Mouse (Mus musculus) heart, embryonic 11.5 days (tissue): ENCODE results near the gene Slc31a1. TPM values are rescaled to one million over a fixed set of nuclear protein-coding genes. Genes with fewer than 3 reads are reported as not detected.

ENCODE experiments used
- ATAC-seq: fragments of 200-750 bp; cut with Nextera tagmentation; replicated peaks from 2 replicates; pipeline ENCODE4 v1.8.0; 2017; ENCODE audit warnings: moderate library complexity; ENCODE audit not compliant: insufficient number of reproducible peaks, low FRiP score, low TSS enrichment
- H3K27ac ChIP-seq: fragments of 300-500 bp; sonication (generic); 2 replicates; pipeline ENCODE4 v1.5.1; 2014; ENCODE audit warnings: mild to moderate bottlenecking, low read depth, low read length
- H3K27me3 ChIP-seq: fragments of 300-500 bp; sonication (generic); 2 replicates; pipeline ENCODE4 v1.6.1; 2014; ENCODE audit warnings: mild to moderate bottlenecking, low read length, mixed read lengths; ENCODE audit not compliant: control insufficient read depth, insufficient read depth
- H3K36me3 ChIP-seq: fragments of 300-500 bp; sonication (generic); 2 replicates; pipeline ENCODE4 v1.6.1; 2014; ENCODE audit warnings: mild to moderate bottlenecking, low read length, moderate library complexity, mixed read lengths; ENCODE audit not compliant: control insufficient read depth, insufficient read depth
- H3K4me1 ChIP-seq: fragments of 300-500 bp; sonication (generic); 2 replicates; pipeline ENCODE4 v1.6.1; 2014; ENCODE audit warnings: low read length; ENCODE audit not compliant: control insufficient read depth, insufficient read depth
- H3K4me2 ChIP-seq: fragments of 300-500 bp; sonication (generic); 2 replicates; pipeline ENCODE4 v1.6.1; 2014; ENCODE audit warnings: mild to moderate bottlenecking, moderate library complexity
- H3K4me3 ChIP-seq: fragments of 300-500 bp; sonication (generic); 2 replicates; pipeline ENCODE4 v1.5.1; 2014; ENCODE audit warnings: low read depth, low read length
- H3K9ac ChIP-seq: fragments of 300-500 bp; sonication (generic); 2 replicates; pipeline ENCODE4 v1.6.1; 2014; ENCODE audit warnings: mild to moderate bottlenecking, low read depth, low read length, moderate library complexity
- H3K9me3 ChIP-seq: fragments of 300-500 bp; sonication (generic); replicated peaks from 2 replicates; pipeline ENCODE4 v1.6.1; 2016; ENCODE audit warnings: low read length; ENCODE audit not compliant: control insufficient read depth
- WGBS: fragments of 180-500 bp; shearing (Covaris S2); extraction: QIAGEN DNeasy Blood & Tissue Kit; methylation state at CpG from one replicate; pipeline ENCODE4 v1.1.7; 2014; ENCODE audit not compliant: insufficient replicate concordance; 5-methylcytosine and 5-hydroxymethylcytosine counted together
- polyA plus RNA-seq: library from polyadenylated mRNA; unstranded; fragments of >200 nt; fragmentation: Nextera tagmentation; extraction: Ambion mirVana; gene quantifications from 2 replicates; pipeline ENCODE4 v1.2.1, GENCODE M21; 2014

Slc31a1 gene
- polyA plus RNA-seq, 1 experiment from 2014 or later: 39.0 TPM

GRCm38 (mm10) chr4:62328941-62329660 is 31.4 kb upstream of the Slc31a1 start:
- H3K27ac ChIP-seq: no peak overlapping the region
- H3K27me3 ChIP-seq: no peaks in the 10 kb centered on the region
- no peak for ATAC-seq
- peaks cover 7% of the 10 kb centered on the region for H3K4me1 ChIP-seq
- H3K9ac ChIP-seq: no peak overlapping the region
- H3K4me3 ChIP-seq: no peak overlapping the region
- H3K36me3 ChIP-seq: peaks cover 10% of the 10 kb centered on the region; the same call in 1 of the 2 replicates
- H3K9me3 ChIP-seq: no peaks in the 10 kb centered on the region
- 67% methylated on average over 6 of the region's 6 CpGs for WGBS
- no peak overlapping the region for H3K4me2 ChIP-seq

GRCm38 (mm10) chr4:62331977-62332376 is 28.6 kb upstream of the Slc31a1 start:
- no peak overlapping the region for H3K4me3 ChIP-seq
- no peak overlapping the region for H3K4me2 ChIP-seq
- no peak overlapping the region for H3K27ac ChIP-seq
- ATAC-seq: no peak
- no peaks in the 10 kb centered on the region for H3K4me1 ChIP-seq
- no peaks in the 10 kb centered on the region for H3K27me3 ChIP-seq
- 81% methylated on average over 5 of the region's 5 CpGs for WGBS
- peaks cover 10% of the 10 kb centered on the region; the same call in 1 of the 2 replicates for H3K36me3 ChIP-seq
- H3K9ac ChIP-seq: no peak overlapping the region
- H3K9me3 ChIP-seq: no peaks in the 10 kb centered on the region

GRCm38 (mm10) chr4:62338536-62338935 is 22.0 kb upstream of the Slc31a1 start:
- WGBS: 87% methylated on average over 5 of the region's 5 CpGs
- Histone ChIP-seq H3K4me2 (no peak overlapping the region), H3K27ac (no peak overlapping the region), H3K27me3 (no peaks in the 10 kb centered on the region), H3K4me1 (no peaks in the 10 kb centered on the region), H3K4me3 (no peak overlapping the region), H3K36me3 (0 out of 2 replicates have a peak, but pooled peaks cover 4% of the 10 kb centered on the region), H3K9ac (no peak overlapping the region), H3K9me3 (no peaks in the 10 kb centered on the region)
- no peak for ATAC-seq

GRCm38 (mm10) chr4:62344000-62344399 is 16.5 kb upstream of the Slc31a1 start:
- Histone ChIP-seq H3K36me3 (peaks cover 13% of the 10 kb centered on the region), H3K9ac (no peak overlapping the region), H3K27ac (no peak overlapping the region), H3K9me3 (no peaks in the 10 kb centered on the region), H3K4me1 (no peaks in the 10 kb centered on the region), H3K4me3 (no peak overlapping the region), H3K27me3 (no peaks in the 10 kb centered on the region), H3K4me2 (no peak overlapping the region)
- ATAC-seq: no peak
- 70% methylated on average over 1 of the region's 1 CpGs for whole genome bisulfite sequencing

- no peak overlapping the region for H3K9ac ChIP-seq
- ATAC-seq: no peak
- 80% methylated on average over 4 of the region's 4 CpGs for WGBS
Observed at GRCm38 (mm10) chr4:62345827-62346226, 14.7 kb upstream of the Slc31a1 start.

GRCm38 (mm10) chr4:62347605-62348328 is 12.8 kb upstream of the Slc31a1 start:
- no peaks in the 10 kb centered on the region for H3K27me3 ChIP-seq
- H3K27ac ChIP-seq: peak overlapping the region; percentile 54
- 50% methylated on average over 9 of the region's 9 CpGs for WGBS
- peak; percentile 65 for ATAC-seq
- H3K4me3 ChIP-seq: no peak overlapping the region
- H3K4me2 ChIP-seq: 0 out of 2 replicates have a peak overlapping the region, but pooled peaks have one; percentile 7
- H3K9ac ChIP-seq: no peak overlapping the region
- peaks cover 14% of the 10 kb centered on the region for H3K36me3 ChIP-seq
- H3K4me1 ChIP-seq: no peaks in the 10 kb centered on the region
- H3K9me3 ChIP-seq: no peaks in the 10 kb centered on the region

More at GRCm38 (mm10) chr4:62345827-62346226, 14.7 kb upstream of the Slc31a1 start:
- H3K36me3 ChIP-seq: peaks cover 10% of the 10 kb centered on the region
- no peak overlapping the region for H3K4me2 ChIP-seq
- H3K27me3 ChIP-seq: no peaks in the 10 kb centered on the region
- no peak overlapping the region for H3K27ac ChIP-seq
- H3K4me3 ChIP-seq: no peak overlapping the region
- no peaks in the 10 kb centered on the region for H3K4me1 ChIP-seq
- H3K9me3 ChIP-seq: no peaks in the 10 kb centered on the region

- Histone ChIP-seq H3K9me3 (no peaks in the 10 kb centered on the region), H3K4me3 (no peak overlapping the region), H3K4me2 (0 out of 2 replicates have a peak overlapping the region, but pooled peaks have one; percentile 7), H3K9ac (no peak overlapping the region), H3K36me3 (peaks cover 14% of the 10 kb centered on the region), H3K27me3 (no peaks in the 10 kb centered on the region), H3K4me1 (no peaks in the 10 kb centered on the region), H3K27ac (peak overlapping the region; percentile 16)
- 39% methylated on average over 2 of the region's 2 CpGs for WGBS
- ATAC-seq: no peak
Observed at GRCm38 (mm10) chr4:62348329-62348705, 12.2 kb upstream of the Slc31a1 start.

- H3K4me3 ChIP-seq: no peak overlapping the region
- peaks cover 10% of the 10 kb centered on the region for H3K36me3 ChIP-seq
- H3K4me2 ChIP-seq: no peak overlapping the region
- H3K27me3 ChIP-seq: no peaks in the 10 kb centered on the region
- WGBS: 89% methylated on average over 2 of the region's 2 CpGs
- no peaks in the 10 kb centered on the region for H3K4me1 ChIP-seq
- H3K9ac ChIP-seq: no peak overlapping the region
- no peaks in the 10 kb centered on the region for H3K9me3 ChIP-seq
- ATAC-seq: no peak
- H3K27ac ChIP-seq: 0 out of 2 replicates have a peak overlapping the region, but pooled peaks have one; percentile 41
Observed at GRCm38 (mm10) chr4:62349371-62349770, 11.2 kb upstream of the Slc31a1 start.
